Mouse (Mus musculus): ENCODE data around the gene Ccdc125. TPM values are rescaled to one million over a fixed set of nuclear protein-coding genes. Genes with fewer than 3 reads are reported as not detected.

Ccdc125 gene
- 2.5 and 3.1 TPM in 2 replicates for polyA plus RNA-seq (2016; fragmentation: Nextera tagmentation; extraction: Ambion mirVana)

DNA sequence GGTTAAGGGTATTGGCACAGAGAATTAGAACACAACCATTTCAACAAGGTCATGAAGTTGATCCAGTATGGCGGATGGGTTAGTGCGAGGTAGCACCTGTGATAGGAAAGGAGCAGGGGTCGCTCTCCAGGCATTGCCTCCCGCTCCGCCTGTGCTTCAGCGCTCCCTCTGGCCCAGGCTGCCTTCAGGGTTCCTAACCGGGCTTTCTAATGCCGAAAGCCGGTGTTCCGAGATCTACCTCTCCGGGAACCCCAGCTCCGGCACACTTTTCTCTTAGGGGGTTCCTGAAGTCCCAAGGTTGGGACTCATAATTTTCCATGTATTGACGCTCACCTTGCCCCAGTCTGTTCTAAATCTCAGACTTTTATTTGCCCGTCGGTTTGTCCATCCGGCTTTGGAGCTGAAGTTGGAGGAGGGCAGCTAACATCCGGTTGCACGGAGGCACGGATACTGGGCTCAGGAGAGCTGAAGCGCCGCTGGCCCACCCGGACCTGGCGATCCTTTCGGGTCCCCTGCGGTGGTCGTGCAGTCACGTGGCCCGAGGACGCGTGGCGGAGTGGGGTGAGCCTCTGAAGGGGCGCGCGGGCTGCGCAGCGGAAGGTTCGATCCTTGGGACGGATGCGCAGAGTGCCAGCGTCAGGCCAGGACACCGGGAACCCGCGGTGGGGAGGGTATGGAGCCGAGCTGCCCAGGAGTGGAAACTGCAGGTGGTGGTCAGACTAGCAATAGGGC is at the start of gene Ccdc125:
Ccdc125 (plus strand) TSS at position 427 of the 732 bp plus-strand sequence.
- Histone ChIP-seq H3K9me3 (no peaks in the 10 kb centered on the region), H3K27me3 (peaks cover 3% of the 10 kb centered on the region), H3K4me2 (replicated peaks) (peak within 1 kb of the TSS; percentile 77), H3K4me3 (peak within 1 kb of the TSS; percentile 52), H3K36me3 (peaks cover 15% of the 10 kb centered on the region), H3K9ac (replicated peaks) (peak within 1 kb of the TSS; percentile 62), H3K4me1 (no peaks in the 10 kb centered on the region), H3K27ac (replicated peaks) (no peak within 1 kb of the TSS)
- ATAC-seq (ENCODE audit: low FRiP score, low read depth): peak; percentile 73
- WGBS: under 1% methylated on average over 44 of the region's 44 CpGs

DNA sequence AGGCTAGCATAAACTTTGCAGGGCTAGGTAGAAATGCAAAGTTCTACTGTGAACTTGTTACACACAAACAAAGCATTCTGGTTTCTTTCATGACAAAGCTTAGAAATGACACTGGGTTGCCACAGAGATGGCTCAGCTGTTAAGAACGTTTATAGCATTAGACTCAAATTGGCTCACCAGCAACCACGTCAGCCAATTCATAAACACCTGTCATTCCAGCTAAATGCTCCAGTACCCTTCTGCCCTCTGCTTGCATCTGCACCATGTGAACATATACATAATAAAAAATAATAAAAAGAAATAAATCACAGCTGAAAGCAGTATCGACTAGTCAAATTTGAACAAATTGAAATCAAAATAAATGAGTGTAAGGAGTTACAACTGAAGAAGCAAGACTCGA is 47.3 kb upstream of the Ccdc125 start:
- no peak for ATAC-seq (ENCODE audit: low FRiP score, low read depth)
- WGBS: 92% methylated on average over 4 of the region's 4 CpGs
- Histone ChIP-seq H3K27ac (replicated peaks) (no peak overlapping the region), H3K9me3 (no peaks in the 10 kb centered on the region), H3K9ac (replicated peaks) (no peak overlapping the region), H3K36me3 (peaks cover 70% of the 10 kb centered on the region), H3K4me2 (replicated peaks) (no peak overlapping the region), H3K4me1 (no peaks in the 10 kb centered on the region), H3K4me3 (no peak overlapping the region), H3K27me3 (peaks cover 6% of the 10 kb centered on the region)

DNA sequence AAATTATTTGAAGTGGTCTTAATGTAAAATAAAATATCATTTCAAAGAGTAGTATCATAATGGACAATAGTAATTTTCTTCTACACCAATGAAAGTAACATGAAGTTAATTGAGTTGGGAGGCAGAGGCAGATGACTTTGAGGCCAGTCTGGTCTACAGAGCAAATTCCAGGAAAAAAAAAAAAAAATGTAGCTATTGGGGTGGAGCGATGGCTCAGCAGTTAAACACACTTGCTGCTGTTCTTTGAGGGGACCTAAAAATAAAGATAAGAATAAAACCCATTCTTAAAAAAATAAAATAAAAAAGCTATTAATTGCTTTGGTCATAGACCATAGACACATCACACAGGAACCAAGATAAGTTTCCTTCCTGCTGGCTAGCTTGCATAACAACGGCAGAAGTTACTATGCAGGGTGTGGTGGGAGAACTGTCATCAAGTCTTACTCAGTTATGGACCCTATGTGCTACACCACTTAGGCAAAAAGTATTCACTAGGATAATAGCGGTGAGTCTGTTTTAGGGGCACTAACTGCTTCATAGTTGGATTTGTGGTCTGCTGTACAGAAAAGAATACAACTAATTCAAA is 35.3 kb upstream of the Ccdc125 start:
- no peaks in the 10 kb centered on the region for H3K4me1 ChIP-seq
- H3K27ac ChIP-seq (replicated peaks): no peak overlapping the region
- H3K27me3 ChIP-seq: no peaks in the 10 kb centered on the region
- 98% methylated on average over 3 of the region's 3 CpGs for WGBS
- H3K4me2 ChIP-seq (replicated peaks): no peak overlapping the region
- H3K9me3 ChIP-seq: no peaks in the 10 kb centered on the region
- H3K36me3 ChIP-seq: peaks cover 62% of the 10 kb centered on the region
- no peak overlapping the region for H3K9ac ChIP-seq (replicated peaks)
- no peak for ATAC-seq (ENCODE audit: low FRiP score, low read depth)
- no peak overlapping the region for H3K4me3 ChIP-seq

DNA sequence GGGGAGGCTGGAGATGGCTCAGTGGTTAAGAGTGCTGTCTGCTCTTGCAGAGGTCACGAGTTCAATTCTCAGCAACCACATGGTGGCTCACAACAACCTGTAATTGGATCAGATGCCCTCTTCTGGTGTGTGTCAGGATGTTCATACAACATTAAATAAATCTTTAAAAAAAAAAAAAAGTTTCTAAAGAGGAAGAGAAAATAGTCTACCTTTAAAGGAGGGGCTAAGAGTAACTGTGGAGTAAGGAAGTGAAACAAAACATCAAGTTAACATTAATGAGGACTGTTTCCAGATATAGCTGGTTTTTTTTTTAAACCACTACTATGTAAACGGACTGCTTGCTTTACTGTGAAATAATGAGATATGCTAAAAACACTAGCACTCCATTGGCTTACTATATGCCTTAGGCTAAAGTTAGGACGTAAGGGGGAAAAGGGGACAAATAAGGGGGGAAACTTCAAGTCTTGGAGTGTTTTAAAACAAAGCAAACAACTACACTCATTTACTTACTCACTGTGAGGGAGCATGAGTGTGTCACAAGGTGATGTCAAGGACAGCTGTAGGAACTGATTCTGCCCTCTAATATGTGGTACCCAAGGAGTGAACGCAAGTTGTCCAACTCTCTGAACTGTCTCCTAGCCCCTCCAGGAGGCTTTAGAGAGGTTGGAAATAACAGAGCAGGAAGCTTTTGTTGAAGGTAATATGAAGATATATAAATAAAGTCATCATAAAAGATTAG is 26.9 kb upstream of the Ccdc125 start:
- WGBS: 94% methylated on average over 4 of the region's 4 CpGs
- no peak overlapping the region for H3K9ac ChIP-seq (replicated peaks)
- no peak overlapping the region for H3K4me2 ChIP-seq (replicated peaks)
- H3K36me3 ChIP-seq: peaks cover 74% of the 10 kb centered on the region
- H3K9me3 ChIP-seq: no peaks in the 10 kb centered on the region
- no peak for ATAC-seq (ENCODE audit: low FRiP score, low read depth)
- no peak overlapping the region for H3K27ac ChIP-seq (replicated peaks)
- H3K4me1 ChIP-seq: no peaks in the 10 kb centered on the region
- no peak overlapping the region for H3K4me3 ChIP-seq
- H3K27me3 ChIP-seq: no peaks in the 10 kb centered on the region

DNA sequence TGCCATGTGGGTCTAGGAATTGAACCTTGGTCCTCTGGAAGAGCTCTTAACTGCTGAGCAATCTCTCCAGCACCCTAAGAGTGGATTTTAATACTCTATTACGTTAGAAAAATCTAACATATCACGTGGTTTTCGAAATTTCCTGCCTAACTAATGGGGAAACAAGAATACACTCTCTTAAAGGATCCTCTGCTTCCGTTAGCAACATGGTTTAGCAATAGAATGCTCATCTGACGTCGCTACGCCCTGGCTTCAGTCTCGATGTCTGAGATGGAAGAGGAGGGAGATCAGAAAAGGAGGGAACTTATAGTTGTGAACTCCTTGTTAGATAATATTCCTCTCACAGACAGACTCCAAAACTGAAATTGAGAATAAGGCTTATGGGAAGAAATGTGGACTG is 21.3 kb upstream of the Ccdc125 start:
- Histone ChIP-seq H3K36me3 (peaks cover 40% of the 10 kb centered on the region), H3K27ac (replicated peaks) (no peak overlapping the region), H3K9ac (replicated peaks) (no peak overlapping the region), H3K4me1 (peaks cover 12% of the 10 kb centered on the region), H3K27me3 (no peaks in the 10 kb centered on the region), H3K4me3 (no peak overlapping the region), H3K4me2 (replicated peaks) (no peak overlapping the region), H3K9me3 (no peaks in the 10 kb centered on the region)
- WGBS: 96% methylated on average over 8 of the region's 8 CpGs
- no peak for ATAC-seq (ENCODE audit: low FRiP score, low read depth)

DNA sequence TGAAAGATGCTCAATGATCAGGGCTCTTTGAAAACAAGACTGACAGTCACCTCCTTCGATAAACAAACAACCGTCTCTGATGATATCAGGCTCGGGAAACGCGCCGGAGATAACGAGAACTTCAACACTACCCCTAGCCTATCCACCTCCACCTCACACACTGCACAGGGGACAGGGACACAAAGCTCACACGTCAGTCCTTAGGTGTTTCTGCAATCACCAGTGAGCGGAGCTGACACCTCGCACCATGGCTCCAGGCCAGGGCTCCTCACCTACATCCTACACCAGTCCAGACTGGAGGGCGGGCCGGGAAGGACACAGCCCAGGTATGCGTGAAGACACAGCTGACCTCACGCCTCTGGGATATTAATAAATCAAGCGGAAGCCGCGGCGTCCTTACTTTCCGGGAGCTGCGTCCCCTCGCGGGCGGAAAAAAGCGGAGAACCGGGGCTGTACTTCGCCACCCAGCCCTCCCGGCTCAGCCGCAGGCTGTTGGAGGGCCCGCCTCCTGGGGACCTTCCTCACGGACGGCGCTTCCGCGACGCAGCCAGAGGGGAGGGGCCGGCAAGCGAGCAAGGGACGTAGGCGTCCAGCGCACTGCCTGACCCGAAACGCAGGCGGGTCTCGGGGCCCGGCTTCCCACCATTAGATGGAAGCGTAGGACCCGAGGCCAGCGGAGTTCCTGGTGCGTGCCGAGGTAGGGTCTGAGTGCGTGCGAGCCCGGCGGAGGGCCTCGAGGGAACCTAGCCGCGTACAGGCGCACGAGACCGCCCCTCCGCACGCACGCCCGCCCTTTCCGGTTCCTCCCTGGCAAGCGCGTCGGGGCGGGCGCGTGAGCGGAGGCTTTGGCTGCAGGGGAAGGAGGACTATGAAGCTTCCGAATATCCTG is 18.7 kb upstream of the Ccdc125 start, which contains the start of the genes Ak6 and Rad17:
Ak6 (plus strand) TSS at position 430 of the 889 bp plus-strand sequence.
Rad17 (minus strand) TSS at position 502 of the 889 bp plus-strand sequence.
- Histone ChIP-seq H3K27me3 (no peaks in the 10 kb centered on the region), H3K9me3 (no peaks in the 10 kb centered on the region), H3K9ac (replicated peaks) (peak within 1 kb of the TSS; percentile 86), H3K27ac (replicated peaks) (peak within 1 kb of the TSS; percentile 96), H3K36me3 (peaks cover 19% of the 10 kb centered on the region), H3K4me1 (peaks cover 12% of the 10 kb centered on the region), H3K4me2 (replicated peaks) (peak within 1 kb of the TSS; percentile 90), H3K4me3 (peak within 1 kb of the TSS; percentile 89)
- under 1% methylated on average over 58 of the region's 73 CpGs for WGBS
- peak; percentile 98 for ATAC-seq (ENCODE audit: low FRiP score, low read depth)

DNA sequence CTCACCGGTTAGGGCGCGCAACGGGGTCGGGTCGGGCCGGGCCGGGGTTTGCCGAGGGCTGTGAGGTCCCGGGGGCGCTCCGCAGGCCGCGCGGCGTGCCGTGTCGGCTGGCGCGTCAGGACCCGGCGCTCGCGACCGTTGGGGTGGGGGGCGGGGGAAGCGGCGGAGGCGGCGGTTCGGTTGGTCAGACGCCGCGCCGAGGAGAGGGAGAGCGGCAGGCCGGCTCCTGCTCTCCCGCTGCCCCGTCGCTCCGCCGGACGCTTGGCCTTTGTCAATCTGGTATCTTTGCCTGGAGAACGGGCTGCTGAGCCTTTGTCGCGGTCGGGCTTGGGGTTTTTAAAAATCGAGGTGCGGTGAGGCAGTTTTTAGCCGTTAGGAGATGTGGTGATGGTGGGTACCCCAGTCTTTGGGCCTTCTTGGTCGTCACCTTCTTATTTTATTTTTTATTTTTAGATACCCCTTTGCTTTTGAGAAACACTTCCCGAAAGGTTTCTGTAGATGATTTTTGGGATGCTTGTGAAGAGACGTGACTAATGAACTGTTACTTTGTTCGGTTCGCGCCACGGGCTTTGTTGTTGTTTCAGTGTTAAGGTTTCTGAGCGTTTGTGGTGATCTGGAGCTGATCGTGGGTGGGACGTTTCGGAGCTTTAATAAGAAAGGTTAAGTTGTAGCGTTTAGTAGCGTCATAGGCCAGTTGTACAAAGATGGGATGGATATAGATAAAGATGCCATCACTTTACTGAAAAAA is 17.9 kb upstream of the Ccdc125 start, which contains the start of gene Taf9:
Taf9 (plus strand) TSS at position 141 of the 748 bp plus-strand sequence.
- ATAC-seq (ENCODE audit: low FRiP score, low read depth): no peak
- H3K4me2 ChIP-seq (replicated peaks): peak within 1 kb of the TSS; percentile 90
- H3K27me3 ChIP-seq: no peaks in the 10 kb centered on the region
- peak within 1 kb of the TSS; percentile 96 for H3K27ac ChIP-seq (replicated peaks)
- WGBS: under 1% methylated on average over 62 of the region's 63 CpGs
- no peaks in the 10 kb centered on the region for H3K9me3 ChIP-seq
- H3K36me3 ChIP-seq: peaks cover 13% of the 10 kb centered on the region
- H3K9ac ChIP-seq (replicated peaks): peak within 1 kb of the TSS; percentile 86
- H3K4me1 ChIP-seq: peaks cover 12% of the 10 kb centered on the region
- peak within 1 kb of the TSS; percentile 89 for H3K4me3 ChIP-seq

DNA sequence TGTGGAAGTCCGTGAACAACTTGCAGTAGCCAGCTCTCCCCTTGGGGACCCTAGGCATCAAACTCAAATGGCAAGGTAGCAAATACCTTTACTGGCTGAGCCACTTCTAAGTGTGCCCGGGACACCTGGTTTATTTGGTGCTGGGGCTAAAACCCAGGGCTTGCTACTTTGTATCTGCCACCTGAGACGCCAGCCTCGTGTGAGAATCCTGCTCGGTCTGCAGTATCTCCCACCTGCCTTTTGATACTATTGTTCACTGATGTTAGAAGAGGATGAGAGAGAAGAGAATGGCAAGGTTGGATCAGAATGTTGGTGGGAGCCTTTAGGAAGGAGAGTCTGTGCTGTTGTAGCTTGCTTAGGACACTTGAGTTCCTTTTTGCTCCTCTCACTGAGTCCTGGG is 11.4 kb upstream of the Ccdc125 start:
- Histone ChIP-seq H3K4me1 (no peaks in the 10 kb centered on the region), H3K9me3 (no peaks in the 10 kb centered on the region), H3K36me3 (peaks cover 6% of the 10 kb centered on the region; the same call in 1 of the 2 replicates), H3K27ac (replicated peaks) (no peak overlapping the region), H3K9ac (replicated peaks) (no peak overlapping the region), H3K4me2 (replicated peaks) (no peak overlapping the region), H3K4me3 (no peak overlapping the region), H3K27me3 (no peaks in the 10 kb centered on the region)
- 90% methylated on average over 5 of the region's 5 CpGs for WGBS
- no peak for ATAC-seq (ENCODE audit: low FRiP score, low read depth)

DNA sequence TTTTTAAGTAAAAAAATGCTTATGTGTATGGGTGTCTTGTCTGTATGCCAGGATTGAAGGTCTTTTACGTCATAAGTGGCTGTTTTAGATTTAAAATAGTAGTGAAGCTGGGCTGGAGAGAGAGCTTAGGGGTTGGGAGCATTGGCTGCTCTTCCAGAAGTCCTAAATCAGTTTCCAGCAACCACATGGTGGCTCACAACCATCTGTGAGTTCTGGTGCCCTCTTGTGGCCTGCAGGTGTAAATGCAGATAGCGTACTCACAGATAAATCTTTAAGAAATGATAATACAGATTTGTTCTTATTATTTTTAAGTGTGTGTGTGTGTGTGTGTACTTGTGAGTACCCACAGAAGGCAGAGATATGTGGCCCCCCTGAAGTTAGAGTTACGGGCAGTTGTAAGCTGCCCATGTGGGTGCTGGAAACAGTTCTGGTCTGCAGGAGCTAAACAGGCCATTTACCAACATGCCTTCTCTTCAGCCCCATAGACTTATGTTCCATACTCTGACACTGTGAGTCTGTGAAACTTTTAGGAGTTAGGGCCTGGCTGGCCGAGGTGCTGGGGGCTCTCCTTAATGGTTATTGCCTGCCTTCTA is 9.6 kb upstream of the Ccdc125 start:
- Histone ChIP-seq H3K4me1 (no peaks in the 10 kb centered on the region), H3K9me3 (no peaks in the 10 kb centered on the region), H3K36me3 (peaks cover 14% of the 10 kb centered on the region), H3K9ac (replicated peaks) (no peak overlapping the region), H3K4me3 (no peak overlapping the region), H3K27me3 (no peaks in the 10 kb centered on the region), H3K27ac (replicated peaks) (no peak overlapping the region), H3K4me2 (replicated peaks) (no peak overlapping the region)
- peak; percentile 38; the same call in 1 of the 2 replicates for ATAC-seq (ENCODE audit: low FRiP score, low read depth)
- 53% methylated on average over 4 of the region's 4 CpGs for WGBS

DNA sequence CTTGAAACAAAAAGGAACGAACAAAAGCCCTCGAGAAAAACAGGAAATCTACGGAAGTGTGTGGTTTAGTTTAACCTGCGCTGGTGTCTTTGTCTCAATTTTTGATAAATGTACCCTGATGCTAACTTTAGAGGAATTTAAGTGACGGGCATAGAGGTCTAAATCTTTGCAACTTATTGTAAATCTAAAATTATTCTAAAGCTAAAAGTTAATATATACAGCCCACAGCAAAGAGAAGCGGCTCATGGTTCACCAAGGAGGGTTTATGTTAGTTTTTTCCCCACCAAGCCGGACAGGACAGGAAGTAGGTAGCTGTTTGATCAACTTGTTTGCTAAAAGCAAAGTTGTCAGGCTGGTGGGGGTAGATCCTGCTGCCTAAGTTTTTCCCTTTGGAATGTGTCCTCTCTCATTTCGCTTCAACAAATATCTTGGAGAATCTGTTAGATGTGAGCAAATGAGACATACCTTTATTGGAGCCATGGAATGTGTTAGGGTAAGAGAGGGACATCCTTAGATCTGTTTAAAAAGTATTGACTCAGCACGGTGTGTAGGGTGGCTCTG is 744 bp downstream of the Ccdc125 start:
- 63% methylated on average over 9 of the region's 9 CpGs for WGBS
- no peaks in the 10 kb centered on the region for H3K9me3 ChIP-seq
- peaks cover 12% of the 10 kb centered on the region for H3K36me3 ChIP-seq
- no peak overlapping the region for H3K27ac ChIP-seq (replicated peaks)
- no peak for ATAC-seq (ENCODE audit: low FRiP score, low read depth)
- H3K4me2 ChIP-seq (replicated peaks): peak overlapping the region; percentile 77
- no peaks in the 10 kb centered on the region for H3K4me1 ChIP-seq
- H3K9ac ChIP-seq (replicated peaks): no peak overlapping the region
- peak overlapping the region; percentile 52 for H3K4me3 ChIP-seq
- H3K27me3 ChIP-seq: peaks cover 3% of the 10 kb centered on the region
